Mouse (Mus musculus) retina, embryonic 14.5 days (tissue): ENCODE measurements around the gene S1pr3.

Experiments used
- DNase-seq: peaks from one replicate; pipeline ENCODE4 v3.0.0-alpha.2; 2015; ENCODE audit warnings: low spot score

The S1pr3 gene

DNA sequence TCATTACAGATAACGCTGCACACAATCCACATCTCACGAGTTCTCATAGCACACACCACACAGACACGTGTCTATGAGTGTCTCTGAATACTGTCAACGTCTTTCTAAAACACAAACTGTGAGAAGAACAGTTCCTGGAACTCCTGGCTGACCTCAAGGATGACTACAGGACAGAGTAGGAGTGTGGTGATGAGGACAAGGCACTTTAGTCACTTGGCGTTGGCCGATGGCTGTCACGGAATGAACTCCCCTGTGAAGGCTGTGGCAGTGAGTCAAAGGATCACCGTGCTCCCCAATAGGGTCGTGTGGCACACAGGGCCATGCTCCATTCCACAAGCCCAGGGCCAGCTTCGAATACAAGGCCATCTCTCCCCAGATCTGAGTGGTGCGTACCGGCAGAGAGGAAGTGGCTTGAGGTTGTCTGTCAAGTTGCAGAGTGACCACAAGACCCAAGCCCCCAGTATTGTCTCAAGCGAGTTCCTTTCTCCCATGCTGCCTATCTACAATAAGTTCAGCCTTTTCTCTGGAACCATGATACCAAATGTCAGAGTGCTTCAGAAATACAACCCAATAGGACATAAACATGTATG lies 2.6 kb upstream of the S1pr3 start:
- no peak for DNase-seq

DNA sequence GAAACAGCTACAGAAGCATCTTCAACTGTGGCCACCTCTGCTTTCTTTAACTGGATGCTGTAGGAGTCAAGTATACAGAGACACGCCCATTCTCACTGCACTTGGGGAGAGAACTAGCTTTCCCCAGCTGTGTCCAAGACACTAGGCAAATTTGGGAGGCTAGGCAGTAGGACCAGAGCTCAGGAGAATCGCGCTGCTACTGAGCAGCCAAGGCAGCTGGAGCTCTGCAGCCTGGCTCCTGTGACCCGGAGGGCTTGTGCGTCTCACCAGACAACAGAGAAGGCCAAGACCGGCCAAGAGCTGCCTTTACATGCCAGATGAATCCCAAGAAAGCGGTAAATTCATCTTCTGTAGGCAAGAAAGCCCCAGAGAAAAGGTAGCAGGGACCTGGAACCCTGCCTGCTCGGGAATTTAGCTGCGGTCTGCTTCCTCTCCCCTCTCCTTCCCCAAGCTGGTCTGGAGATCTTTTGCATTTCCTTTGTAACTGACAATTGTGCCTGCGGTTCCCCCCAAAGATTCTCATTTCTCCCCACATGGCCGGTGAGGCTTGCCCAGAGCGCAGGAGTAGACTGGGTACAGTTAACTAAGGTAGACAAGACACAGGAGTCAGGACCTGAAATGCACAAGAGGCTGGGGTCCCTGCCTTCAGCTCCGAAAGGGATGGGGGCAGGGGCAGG lies 760 bp upstream of the S1pr3 start:
- peak; percentile 20 for DNase-seq

DNA sequence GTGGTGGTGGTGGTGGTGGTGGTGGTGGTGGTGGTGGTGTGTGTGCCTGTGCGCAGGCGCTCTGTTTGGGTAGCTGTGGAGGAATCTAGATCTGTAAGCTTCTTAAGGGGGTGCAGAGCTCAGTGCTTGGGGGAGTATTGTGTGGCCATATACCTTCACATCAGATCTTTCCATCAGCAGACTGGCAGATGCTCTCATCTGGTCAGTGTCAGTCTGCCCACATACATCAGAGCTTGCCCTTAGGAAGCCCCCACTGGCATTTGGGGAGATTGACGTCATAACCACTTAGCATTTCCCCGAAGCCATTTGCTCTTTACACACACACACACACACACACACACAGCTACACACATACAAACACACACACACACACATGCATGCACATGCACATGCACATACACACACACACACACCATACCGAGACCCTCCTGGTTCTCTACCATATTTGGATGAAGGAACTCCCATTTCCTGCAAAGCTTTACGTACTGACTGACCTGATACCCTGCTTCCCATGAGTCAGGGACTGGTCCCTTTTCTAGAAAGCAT lies 1.6 kb downstream of the S1pr3 start:
- no peak for DNase-seq

DNA sequence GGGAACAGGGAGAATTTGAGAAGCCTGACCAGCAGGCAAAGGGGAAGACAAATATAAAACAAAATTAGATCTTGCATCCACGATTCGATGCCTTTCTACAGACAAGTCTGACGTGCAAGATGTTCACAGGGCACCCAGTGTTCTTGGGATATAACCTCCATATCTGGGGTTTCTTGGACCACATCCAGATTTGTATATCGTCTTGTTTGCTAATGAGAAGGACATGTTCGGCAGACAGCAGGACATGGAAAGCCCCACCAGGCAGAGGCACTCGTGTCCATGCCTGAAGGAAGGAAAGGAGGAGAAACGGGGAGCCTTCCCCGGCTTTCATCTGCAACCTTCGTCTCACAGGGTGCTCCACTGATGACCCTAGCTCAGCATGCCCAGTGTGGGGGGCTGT lies 2.8 kb downstream of the S1pr3 start:
- no peak for DNase-seq

DNA sequence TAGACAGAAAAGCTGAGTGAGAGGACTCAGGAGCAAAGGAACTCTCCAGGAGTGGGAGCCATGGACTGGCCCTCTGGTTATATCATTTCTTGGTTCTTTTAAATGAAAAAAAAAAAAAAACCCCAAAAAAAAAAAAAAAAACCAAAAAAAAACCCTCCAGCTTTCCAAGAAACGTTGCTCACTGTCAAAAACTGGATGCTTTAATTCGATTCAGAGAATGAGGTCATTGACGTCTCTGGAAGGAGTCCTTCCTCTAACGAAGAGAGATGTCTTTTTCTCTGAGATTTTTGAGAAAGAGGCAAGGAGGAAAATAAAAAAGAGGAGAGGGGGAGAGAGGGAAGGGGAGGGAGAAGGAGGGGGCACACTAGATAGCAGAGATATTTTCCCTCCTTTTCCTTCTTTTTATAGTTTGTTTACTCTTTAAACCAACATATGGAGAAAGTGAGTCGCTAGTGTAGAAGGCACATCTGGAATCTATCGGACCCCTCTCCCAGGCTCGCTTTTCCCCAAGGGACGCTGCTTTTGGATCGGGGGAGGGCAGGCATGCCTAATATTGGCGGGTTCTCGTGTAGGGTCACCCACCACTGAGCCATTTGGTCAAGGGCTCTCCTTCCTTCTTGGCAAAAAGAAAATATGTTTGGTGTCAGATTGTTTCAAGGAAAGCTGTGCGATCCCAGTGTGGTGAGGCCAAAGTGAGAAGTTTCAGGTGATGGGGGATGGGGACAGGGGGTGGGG lies 3.4 kb downstream of the S1pr3 start:
- DNase-seq: no peak

DNA sequence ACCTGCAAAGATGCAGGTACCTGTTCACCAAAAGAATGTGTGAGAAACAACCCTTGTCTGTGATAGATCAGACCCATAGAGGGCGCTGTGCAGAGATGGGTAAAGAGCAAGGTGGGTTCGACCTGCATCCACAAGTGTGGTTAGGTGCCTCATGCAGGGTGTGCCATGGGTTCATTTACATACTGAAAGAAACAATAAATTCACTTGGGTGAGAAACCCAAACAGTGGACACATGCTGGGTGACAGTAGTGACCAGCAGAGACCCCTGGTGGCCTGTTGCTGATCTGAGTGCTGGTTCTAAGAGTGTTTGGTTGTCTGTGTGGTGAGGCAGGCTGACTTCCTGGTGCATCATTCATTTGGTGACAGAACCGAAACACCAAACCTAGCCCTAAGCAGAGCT lies 5.0 kb downstream of the S1pr3 start:
- DNase-seq: peak; percentile 27

DNA sequence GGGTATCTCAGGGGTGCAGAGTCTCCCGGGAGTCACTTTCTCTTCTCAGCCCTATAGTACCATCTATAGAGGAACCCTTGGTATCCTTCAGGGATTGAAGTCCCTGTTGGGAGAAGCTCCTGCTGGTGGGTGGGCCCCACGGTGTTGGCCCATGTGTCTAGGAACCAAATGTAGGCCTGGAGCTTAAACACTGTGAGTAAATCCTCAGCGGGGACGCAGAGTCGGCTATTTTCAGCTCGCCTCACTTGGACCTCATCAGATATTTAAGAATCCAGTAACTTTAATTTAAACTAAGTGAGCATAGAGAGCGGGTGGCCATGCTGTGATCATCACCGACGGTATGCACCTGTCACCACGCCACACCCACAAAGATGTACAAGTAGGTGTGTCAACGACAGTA lies 8.3 kb downstream of the S1pr3 start:
- no peak for DNase-seq

DNA sequence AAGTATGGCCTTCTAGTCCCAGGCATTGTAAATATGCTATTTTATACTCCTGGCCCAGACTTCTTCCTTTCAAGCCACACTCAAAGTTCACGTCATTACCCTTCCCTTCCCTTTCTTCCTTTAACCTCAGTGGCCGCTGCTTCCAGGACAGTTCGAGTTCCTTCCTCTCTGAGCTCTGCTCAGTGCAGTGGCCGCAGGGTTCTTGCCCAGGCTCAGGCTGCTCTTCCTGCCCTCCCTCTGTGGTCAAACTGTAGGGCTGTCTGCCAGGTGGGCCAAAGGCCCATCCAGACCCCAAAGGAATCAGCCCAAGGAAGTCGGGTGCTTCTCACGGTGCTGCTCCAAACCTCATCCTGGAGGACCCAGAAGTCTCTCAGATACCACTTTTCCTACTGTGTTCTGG lies 9.4 kb downstream of the S1pr3 start:
- DNase-seq: no peak

DNA sequence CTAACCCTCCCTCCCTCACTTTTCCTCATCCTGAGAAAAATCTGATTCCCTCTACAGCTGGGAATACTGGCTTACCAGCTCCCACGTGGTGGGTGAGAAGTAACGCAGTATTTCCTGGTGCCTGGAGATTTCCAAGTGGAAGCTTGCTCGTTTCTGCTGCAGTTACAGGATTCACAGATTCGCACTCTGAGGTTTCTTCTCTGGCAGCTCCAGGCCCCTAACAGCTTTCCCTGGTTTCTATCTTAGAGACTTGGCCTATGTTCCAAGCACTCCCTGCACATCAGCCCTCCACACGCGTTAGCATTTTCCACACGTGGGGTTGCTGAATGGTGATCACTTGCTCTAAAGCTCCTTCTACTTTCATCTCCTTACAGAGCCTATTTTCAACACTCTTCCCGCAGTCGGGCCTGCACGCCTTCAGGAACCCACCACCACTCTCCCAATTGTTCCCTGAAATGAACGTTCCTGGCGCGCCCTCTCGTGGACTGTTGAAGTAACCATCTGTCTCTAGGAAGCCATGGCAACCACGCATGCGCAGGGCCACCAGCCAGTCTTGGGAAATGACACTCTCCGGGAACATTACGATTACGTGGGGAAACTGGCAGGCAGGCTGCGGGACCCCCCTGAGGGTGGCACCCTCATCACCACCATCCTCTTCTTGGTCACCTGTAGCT lies 10.0 kb downstream of the S1pr3 start:
- DNase-seq: peak; percentile 100

DNA sequence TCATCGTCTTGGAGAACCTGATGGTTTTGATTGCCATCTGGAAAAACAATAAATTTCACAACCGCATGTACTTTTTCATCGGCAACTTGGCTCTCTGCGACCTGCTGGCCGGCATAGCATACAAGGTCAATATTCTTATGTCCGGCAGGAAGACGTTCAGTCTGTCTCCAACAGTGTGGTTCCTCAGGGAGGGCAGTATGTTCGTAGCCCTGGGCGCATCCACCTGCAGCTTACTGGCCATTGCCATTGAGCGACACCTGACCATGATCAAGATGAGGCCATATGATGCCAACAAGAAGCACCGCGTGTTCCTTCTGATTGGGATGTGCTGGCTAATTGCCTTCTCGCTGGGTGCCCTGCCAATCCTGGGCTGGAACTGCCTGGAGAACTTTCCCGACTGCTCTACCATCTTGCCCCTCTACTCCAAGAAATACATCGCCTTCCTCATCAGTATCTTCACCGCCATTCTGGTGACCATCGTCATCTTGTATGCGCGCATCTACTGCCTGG lies 10.6 kb downstream of the S1pr3 start:
- no peak for DNase-seq

DNA sequence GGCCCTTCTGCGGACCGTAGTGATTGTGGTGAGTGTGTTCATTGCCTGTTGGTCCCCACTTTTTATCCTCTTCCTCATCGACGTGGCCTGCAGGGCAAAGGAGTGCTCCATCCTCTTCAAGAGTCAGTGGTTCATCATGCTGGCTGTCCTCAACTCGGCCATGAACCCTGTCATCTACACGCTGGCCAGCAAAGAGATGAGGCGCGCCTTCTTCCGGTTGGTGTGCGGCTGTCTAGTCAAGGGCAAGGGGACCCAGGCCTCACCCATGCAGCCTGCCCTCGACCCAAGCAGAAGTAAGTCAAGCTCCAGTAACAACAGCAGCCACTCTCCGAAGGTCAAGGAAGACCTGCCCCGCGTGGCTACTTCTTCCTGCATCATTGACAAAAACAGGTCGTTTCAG lies 11.1 kb downstream of the S1pr3 start:
- no peak for DNase-seq

DNA sequence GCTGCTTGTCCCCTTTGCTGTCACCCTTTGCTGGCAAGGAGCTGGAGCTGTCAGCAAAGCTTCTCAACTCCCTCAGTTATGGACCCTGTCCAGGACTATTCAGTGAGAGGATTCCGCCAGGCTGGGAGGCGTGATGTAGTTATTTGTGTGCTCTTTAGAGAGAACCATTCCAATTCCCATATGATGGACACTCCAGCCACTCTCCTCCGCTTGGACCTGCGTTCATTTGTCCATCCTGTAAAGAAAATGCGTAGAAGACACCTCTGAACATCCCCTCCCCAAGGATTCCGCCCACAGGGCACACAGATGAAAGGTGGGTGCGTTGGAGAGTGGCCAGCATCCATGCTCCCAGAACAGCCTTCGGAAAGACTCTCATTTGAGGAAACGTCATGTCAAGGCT lies 12.4 kb downstream of the S1pr3 start:
- DNase-seq: no peak

DNA sequence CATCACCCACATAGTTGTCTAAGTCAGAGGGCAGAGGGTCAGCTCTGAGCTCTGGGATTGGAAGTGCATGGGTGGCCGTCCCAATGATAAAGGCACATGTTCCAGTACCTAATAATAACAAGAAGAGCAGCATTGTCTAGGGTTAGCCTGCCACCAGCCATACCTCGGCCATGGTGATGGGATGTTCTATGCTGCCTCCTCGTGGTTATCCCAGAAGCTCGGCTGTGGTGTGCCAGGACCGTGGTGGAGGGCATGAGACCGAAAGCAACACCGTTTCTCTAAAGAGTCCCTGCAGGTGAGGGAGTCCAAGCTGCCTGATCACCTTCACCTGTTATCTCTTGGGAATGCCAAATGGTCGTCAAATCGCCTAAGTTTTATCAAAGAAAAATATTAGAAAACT lies 15.2 kb downstream of the S1pr3 start:
- DNase-seq: no peak

DNA sequence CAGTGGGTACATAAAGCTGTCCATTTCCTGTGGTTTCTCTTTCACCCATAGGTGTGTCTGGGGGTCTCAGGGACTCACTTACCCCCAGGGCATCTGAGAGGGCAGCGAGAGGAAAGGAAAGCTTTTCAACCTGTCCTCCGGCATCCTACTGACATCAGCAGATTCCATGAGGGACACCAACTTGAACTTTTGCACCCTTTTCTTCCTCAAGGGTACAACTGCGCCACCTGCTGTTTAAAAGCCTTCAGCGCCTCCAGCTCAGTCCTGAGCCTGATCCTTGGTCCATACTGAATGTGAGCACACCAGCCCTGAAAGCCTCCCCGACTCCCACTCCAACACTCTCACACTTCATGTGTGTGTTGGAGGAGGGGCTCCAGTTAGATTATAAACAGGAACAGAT lies 16.2 kb downstream of the S1pr3 start:
- DNase-seq: peak; percentile 89

DNA sequence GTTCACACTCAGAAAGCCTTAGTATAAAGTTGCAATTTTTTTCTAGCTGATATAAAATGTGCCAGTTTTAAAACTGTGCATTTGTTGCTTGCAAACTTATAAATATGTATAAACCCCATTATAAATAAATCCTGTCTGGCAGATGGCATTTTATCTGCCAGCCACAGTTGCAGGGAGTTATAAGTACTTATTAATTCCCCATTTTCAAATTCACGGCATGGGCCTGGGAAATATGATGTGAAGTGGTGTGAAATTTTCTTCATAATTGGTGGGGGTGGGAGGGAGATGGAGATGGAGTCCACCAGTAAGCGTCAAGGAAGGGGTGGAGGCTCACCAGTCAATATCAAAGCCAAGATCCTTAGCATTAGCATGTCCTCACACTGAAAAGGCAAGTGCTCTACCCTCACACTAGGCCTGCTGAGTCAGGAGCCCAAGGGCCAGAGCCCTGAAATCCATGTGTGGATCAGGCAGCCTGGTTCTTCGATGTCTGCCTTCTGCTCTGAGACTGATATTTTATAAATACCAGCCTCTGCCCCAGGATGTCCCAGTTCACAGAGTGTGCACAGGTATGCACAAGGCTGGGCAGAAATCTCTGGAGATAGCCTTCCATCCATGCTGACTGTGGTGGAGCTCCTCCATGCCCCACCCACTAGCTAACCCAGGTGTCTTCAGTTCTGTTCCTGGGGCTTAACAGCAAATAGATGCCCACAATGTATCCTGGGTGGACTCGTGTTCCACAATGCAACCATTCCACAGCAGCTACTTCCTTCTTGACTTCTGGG lies 17.4 kb downstream of the S1pr3 start:
- no peak for DNase-seq

DNA sequence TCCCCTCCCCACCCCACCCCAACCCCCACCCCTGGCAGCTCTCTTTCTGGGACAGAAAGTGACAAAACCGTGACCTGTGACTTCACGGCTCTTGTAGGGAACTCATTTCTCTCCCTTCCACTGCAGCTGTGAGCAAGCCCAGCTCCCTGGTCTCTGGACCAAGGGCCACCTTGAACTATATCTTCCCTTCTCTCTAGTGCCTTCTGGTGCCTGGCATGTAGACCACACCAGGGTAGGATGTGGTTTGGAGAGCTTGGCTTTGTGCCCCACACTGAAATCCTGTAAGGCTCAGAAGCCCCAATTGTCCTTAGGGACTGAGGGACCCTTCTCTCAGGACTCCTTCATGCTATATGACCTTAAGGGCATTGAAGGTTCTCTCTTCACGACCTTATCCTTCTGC lies 24.9 kb downstream of the S1pr3 start:
- no peak for DNase-seq

DNA sequence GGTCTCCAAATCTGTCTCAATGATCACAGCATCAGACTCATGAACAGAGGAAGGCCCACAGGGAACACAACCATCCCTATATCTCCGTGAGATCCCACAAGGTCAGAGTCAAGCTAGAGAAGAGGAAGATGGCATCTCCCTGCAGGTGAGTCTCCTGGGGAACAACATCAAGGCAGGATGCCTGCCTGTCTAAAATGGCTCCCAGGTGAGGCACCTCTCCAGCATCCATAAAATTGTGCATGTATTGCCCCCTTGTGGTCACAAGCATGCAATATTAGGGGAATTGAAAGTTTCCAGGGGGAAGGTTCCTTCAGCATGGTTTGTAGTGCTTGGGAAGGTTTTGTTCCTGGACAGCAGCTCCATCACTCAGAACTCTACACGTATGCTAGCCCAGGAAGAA lies 26.0 kb downstream of the S1pr3 start:
- DNase-seq: peak; percentile 49

DNA sequence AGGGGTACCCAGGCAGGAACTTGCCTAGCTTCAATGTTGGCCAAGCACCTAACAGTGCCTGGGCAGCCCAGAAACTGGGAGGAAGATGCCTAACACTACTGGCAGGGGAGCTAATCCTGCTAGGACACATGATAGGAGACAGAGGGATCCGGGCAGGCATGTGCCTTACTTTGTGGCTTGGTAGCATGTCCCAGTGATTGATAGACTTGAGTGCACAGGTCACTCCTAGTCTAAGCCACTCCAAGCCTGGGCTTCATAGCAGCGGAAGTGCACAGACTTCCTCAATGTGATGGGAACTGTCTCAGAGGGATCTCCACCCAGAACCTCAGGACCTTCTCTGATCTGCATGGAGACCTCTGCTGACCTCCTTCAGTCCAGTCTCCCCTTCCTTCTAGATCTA lies 26.7 kb downstream of the S1pr3 start:
- DNase-seq: no peak

DNA sequence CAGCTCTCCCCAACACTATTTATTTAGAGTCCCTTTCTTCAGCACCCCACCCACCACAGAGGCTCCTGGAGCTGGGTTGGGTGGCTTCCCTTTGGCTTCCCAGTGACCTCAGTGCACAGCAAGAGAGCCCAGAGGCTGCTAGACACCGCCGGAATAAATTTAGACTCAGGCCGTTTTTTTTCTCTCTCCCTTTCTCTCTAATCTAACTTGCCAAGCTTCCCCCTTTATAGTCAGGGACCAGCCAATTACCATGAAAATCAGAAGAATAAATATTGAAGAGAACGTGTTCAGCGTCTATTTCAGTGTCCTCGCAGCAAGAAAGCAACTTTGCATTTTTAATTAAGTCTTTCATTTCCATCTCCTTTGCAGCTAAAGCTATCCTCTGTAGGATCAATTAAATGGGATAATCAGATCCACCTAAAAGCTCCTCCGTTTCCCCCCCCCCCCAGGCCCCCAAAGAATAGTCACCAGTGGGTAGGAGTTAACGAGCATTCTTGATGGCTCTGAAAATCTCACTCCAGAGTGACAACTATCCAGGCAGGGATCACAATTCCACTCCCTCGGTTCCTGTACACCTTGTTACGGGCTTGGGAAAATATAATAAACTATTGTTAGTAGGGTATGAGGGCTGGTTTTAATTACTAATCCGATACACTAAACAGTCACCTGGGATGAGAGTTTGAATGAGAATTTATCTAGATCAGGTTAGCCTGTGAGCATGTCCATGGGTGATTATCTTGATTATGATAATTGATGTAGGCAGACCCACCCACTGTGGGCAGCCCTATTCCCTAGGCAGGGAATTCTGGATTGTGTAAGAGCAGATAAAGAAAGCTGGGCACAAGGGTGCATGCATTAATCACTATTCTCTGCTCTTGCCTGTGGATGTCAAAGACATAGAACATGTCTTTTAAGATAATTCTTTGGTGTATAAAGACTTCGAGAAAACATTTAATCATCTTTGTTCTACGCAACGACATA lies 29.0 kb downstream of the S1pr3 start:
- DNase-seq: no peak

DNA sequence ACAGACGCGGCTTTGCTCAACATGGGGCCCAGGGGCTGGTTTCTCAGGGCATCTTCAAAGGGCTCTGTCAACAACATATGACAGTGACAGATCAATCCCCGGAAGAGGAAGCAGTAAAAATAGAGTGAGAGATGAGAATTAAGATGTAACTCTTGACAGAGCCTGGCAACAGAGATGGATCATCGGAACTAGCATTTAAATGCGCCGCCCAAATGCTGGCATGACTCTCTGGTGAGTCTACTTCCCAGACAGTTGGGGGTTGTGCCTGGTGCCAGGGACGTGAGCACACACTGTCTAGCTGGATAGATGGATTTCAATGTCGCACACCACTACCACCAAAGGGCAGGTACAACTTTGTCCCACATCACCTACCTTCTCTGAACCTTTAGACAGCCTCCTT lies 34.5 kb downstream of the S1pr3 start:
- DNase-seq: no peak

DNA sequence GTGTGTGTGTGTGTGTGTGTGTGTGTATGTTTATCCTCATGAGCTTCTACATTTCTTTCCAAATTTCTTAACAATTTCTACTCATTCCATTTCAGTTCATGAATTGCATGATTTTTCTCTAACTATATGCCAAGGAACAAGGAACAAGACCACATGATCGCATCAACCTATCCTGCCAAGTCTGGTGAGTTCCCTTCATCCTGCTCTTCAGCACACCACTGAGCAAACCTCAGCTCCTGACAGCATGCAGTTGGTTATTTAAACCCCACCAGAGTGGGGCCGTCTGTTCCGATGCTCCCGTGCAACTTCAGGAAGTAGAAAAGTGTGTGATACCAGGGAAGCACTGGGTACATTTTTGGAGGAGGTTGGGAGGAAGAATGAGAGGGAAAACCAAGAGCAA lies 38.1 kb downstream of the S1pr3 start:
- DNase-seq: no peak
